Mouse (Mus musculus): ENCODE measurements around the gene Tbc1d13.
"Not testable (repeated sequence)": the region's sequence is repeated elsewhere in the genome, so short reads cannot be mapped to it uniquely, and the experiment has no call there.

Gene Tbc1d13

GRCm38 (mm10) chr2:30128789-30129188 is 4.8 kb upstream of the Tbc1d13 start:
- no peak for DNase-seq (ENCODE audit: low spot score in 2 of 2)

DNA sequence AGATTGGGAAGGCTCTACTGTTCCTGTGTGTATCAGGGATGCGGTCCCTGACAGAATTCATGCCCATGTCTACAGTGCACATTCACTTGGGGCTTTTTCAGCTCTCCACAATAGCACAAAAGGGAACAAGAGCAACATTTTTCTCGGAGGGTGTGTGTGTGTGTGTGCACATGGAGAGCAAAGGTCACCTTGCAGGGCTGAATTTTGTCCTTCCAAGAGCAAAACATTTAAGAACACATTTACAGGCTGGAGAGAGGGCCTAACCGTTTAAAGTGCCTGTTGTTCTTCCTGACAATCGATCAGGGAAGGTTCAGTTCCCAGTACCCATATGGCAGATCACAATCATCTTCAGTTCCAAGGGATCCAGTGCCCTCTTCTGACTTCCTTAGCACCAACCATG is 3.4 kb upstream of the Tbc1d13 start:
- no peak for DNase-seq (ENCODE audit: low spot score in 2 of 2)

- not testable (repeated sequence) for DNase-seq (ENCODE audit: low spot score in 2 of 2)
These were observed 2.3 kb upstream of the Tbc1d13 start for GRCm38 (mm10) chr2:30131240-30131639.

GRCm38 (mm10) chr2:30132801-30133612 is 539 bp upstream of the Tbc1d13 start:
- no peak for DNase-seq (ENCODE audit: low spot score in 2 of 2)

GRCm38 (mm10) chr2:30134378-30134711 is 799 bp downstream of the Tbc1d13 start:
- no peak for DNase-seq (ENCODE audit: low spot score in 2 of 2)

GRCm38 (mm10) chr2:30134928-30135620 is 1.5 kb downstream of the Tbc1d13 start:
- DNase-seq (ENCODE audit: low spot score in 2 of 2): no peak

DNA sequence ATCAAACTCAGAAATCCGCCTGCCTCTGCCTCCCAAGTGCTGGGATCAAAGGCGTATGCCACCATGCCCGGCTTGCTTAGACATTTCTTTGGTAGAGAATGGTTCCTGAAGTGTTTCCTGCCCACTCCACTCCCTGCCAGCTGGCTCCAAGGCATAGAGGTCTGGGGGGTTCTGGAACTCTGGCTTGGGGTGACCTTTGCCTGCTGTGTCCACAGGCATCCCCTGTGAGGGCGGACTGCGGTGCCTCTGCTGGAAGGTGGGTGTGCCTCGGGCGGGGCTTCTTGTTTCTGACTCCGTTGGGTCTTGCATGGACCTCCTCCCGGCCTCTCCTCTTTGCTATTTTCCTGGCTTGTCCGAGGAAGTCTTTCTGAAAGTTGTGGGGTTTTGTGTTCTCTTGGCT is 2.9 kb downstream of the Tbc1d13 start:
- no peak for DNase-seq (ENCODE audit: low spot score in 2 of 2)

GRCm38 (mm10) chr2:30140021-30140420 is 6.5 kb downstream of the Tbc1d13 start:
- DNase-seq (ENCODE audit: low spot score in 2 of 2): not testable (repeated sequence)

- no peak for DNase-seq (ENCODE audit: low spot score in 2 of 2)
These were observed 10.9 kb downstream of the Tbc1d13 start for GRCm38 (mm10) chr2:30144436-30144835.

GRCm38 (mm10) chr2:30147466-30147865 is 13.9 kb downstream of the Tbc1d13 start:
- DNase-seq (ENCODE audit: low spot score in 2 of 2): no peak

DNA sequence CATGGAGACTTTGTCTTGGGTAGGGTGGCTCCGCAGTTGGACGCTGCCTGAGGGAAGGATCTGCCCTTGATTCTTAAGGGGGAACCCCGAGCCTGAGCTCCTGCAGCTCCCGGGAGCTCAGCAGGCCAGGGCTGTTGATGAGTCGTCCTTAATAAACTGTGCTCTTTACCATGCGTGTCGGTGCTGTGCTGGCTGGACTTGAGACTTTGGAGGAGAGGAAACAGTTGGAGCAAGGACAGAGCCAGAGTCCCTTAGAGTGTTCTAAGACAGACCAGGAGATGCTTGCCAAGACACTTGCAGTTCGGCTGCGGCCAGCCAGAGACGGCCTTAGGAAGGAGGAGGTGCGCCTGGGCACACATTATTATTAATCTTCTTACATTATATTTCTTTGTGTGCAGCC is 18.3 kb downstream of the Tbc1d13 start:
- DNase-seq (ENCODE audit: low spot score in 2 of 2): no peak

DNA sequence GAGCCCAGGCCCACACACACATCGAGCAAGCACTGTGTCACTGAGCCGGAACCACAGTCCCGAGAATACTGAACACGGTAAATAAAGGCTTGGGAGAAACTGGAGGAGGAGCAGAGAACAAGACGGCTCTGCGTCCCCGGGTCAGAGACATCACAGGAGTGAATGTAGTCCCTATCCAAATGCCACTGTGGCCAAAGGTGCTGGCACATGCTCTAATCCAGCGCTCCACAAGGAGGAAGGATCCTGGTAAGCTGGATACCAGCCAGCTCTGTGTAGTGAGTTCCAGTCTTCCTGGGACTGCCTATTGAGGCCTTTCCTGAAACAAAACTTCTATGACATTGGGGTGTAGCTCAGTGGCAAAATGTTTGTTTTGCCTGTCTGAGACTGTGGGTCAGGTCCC is 19.1 kb downstream of the Tbc1d13 start:
- DNase-seq (ENCODE audit: low spot score in 2 of 2): no peak

- DNase-seq (ENCODE audit: low spot score in 2 of 2): not testable (repeated sequence)
These were observed 26.3 kb downstream of the Tbc1d13 start for GRCm38 (mm10) chr2:30159871-30160270.

DNA sequence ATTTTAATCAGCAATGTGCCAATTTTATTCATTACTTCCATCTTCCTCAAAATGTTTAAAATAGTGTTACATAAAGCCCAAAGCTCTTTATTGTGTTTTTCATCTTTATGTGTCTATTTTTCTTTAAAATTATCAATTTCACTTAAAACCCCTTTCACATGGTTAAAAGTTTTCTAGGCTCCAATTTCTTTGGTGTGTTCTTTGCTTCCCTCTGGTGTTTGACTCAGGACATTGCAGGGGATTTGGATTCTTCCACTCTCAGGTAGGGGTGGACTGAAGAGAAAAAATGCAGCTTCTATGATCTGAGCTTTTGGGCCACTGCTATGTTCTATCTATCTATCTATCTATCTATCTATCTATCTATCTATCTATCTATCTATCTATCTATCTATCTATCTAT is 28.3 kb downstream of the Tbc1d13 start:
- DNase-seq (ENCODE audit: low spot score in 2 of 2): no peak

GRCm38 (mm10) chr2:30164340-30164932 is 30.9 kb downstream of the Tbc1d13 start:
- no peak for DNase-seq (ENCODE audit: low spot score in 2 of 2)

DNA sequence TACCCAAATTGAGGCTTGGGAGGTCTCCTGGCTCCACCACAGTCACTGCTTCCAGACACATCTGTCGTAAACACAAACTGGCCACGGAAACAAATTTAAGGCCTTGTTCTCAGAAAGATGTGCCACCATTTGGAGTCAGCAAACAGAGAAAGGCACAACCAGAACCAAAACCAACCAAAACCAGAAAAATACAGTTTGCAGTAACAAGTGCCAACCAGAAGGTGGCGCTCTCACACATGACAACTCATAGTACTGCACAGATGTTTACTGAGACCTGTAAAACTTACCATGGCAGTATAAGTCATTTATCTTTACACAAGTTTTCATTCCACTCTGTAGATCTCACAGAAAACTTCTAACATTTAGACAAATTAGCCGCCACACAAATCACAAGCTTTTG is 33.1 kb downstream of the Tbc1d13 start:
- DNase-seq (ENCODE audit: low spot score in 2 of 2): no peak

- peak; percentile 77 to 81 for DNase-seq (ENCODE audit: low spot score in 2 of 2)
These were observed 37.9 kb downstream of the Tbc1d13 start, which contains the start of gene Endog for GRCm38 (mm10) chr2:30171371-30171996. Endog (plus strand) TSS chr2:30171493.

DNA sequence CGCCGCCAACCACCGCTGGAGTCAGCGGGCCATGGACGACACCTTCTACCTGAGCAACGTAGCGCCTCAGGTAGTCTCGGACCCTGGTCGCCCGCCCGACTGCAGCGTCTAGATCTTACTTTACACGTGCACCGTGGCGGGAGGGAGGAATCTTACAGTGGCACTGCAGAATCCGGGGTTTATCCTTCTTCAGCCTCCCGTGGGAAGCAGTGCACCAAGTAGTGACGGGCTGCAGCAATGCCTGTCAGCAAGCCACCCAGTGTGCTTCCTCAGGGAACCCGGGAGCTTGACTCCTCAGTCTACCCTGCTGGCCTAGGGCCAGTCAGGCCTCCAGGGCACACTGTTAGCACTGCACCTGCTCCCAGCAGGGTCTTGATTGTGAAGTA is 38.4 kb downstream of the Tbc1d13 start:
- no peak for DNase-seq (ENCODE audit: low spot score in 2 of 2)

GRCm38 (mm10) chr2:30173541-30174240 is 40.1 kb downstream of the Tbc1d13 start:
- no peak for DNase-seq (ENCODE audit: low spot score in 2 of 2)

- no peak for DNase-seq (ENCODE audit: low spot score in 2 of 2)
These were observed 42.4 kb downstream of the Tbc1d13 start for GRCm38 (mm10) chr2:30175897-30176296.

DNA sequence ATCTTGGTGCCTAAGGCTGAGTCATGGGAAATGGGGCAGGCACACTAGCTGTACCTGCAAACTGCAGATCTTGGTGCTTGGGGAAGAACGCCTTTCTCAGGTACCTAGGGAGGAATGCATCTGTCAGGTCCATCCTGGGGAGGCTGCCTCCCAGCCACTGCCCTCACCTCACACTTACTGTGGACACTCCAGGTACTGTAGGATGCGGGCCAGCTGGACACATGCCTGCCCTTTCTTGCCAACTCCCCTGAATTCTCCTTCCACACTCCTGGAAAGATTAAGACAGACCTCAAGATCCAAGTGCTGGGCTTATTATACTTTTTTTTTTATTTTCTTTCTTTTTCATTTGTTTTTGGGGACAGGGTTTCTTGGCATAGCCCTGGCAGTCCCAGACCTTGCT is 43.0 kb downstream of the Tbc1d13 start:
- no peak for DNase-seq (ENCODE audit: low spot score in 2 of 2)
